Mouse (Mus musculus) embryonic facial prominence, embryonic 15.5 days (tissue): Measurements from ENCODE around the gene A730049H05Rik. TPM values are rescaled to one million over a fixed set of nuclear protein-coding genes. Genes with fewer than 3 reads are reported as not detected.

ENCODE experiments used
- ATAC-seq: fragments of 200-750 bp; cut with Nextera tagmentation; 2 replicates; pipeline ENCODE4 v1.8.0; 2017; ENCODE audit warnings: low read depth, moderate TSS enrichment; ENCODE audit not compliant: insufficient number of reproducible peaks, low FRiP score, low TSS enrichment
- H3K27ac ChIP-seq: fragments of 300-500 bp; sonication (generic); replicated peaks from 2 replicates; pipeline ENCODE4 v1.5.1; 2015; ENCODE audit warnings: mild to moderate bottlenecking, inconsistent platforms
- H3K27me3 ChIP-seq: fragments of 300-500 bp; sonication (generic); 2 replicates; pipeline ENCODE4 v1.6.1; 2015; ENCODE audit warnings: inconsistent platforms
- H3K36me3 ChIP-seq: fragments of 300-500 bp; sonication (generic); 2 replicates; pipeline ENCODE4 v1.6.1; 2015; ENCODE audit warnings: mild to moderate bottlenecking, inconsistent platforms
- H3K4me1 ChIP-seq: fragments of 300-500 bp; sonication (generic); 2 replicates; pipeline ENCODE4 v1.6.1; 2015; ENCODE audit warnings: inconsistent platforms
- H3K4me2 ChIP-seq: fragments of 300-500 bp; sonication (generic); replicated peaks from 2 replicates; pipeline ENCODE4 v1.6.1; 2015; ENCODE audit warnings: mild to moderate bottlenecking, inconsistent platforms
- H3K4me3 ChIP-seq: fragments of 300-500 bp; sonication (generic); replicated peaks from 2 replicates; pipeline ENCODE4 v1.5.1; 2015; ENCODE audit warnings: mild to moderate bottlenecking, inconsistent platforms
- H3K9ac ChIP-seq: fragments of 300-500 bp; sonication (generic); 2 replicates; pipeline ENCODE4 v1.6.1; 2015; ENCODE audit warnings: inconsistent platforms
- H3K9me3 ChIP-seq: fragments of 300-500 bp; sonication (generic); replicated peaks from 2 replicates; pipeline ENCODE4 v1.6.1; 2016; ENCODE audit warnings: inconsistent platforms
- WGBS: fragments of 180-500 bp; shearing (Covaris S2); methylation state at CpG from one replicate; pipeline ENCODE4 v1.1.7; 2015; 5-methylcytosine and 5-hydroxymethylcytosine counted together
- polyA plus RNA-seq: library from polyadenylated mRNA; unstranded; fragments of >200 nt; fragmentation: Nextera tagmentation; extraction: Ambion mirVana; gene quantifications from 2 replicates; pipeline ENCODE4 v1.2.1, GENCODE M21; 2015

A730049H05Rik gene
- polyA plus RNA-seq, 1 experiment from 2014 or later, result 0.87 TPM

- Histone ChIP-seq H3K4me3 (no peak overlapping the region), H3K4me2 (no peak overlapping the region)
- WGBS, result 70% methylated on average over 14 of the region's 14 CpGs
These were observed 63.5 kb downstream of the A730049H05Rik start for GRCm38 (mm10) chr6:92879700-92880265.

GRCm38 (mm10) chr6:92882446-92882845 is 66.2 kb downstream of the A730049H05Rik start:
- H3K9me3 ChIP-seq, result no peaks in the 10 kb centered on the region
- no peaks in the 10 kb centered on the region for H3K4me1 ChIP-seq
- 67% methylated on average over 5 of the region's 5 CpGs for WGBS
- no peak overlapping the region for H3K4me2 ChIP-seq
- H3K9ac ChIP-seq, result no peak overlapping the region
- no peak overlapping the region for H3K4me3 ChIP-seq
- H3K27ac ChIP-seq, result no peak overlapping the region
- H3K36me3 ChIP-seq, result 0 out of 2 replicates have a peak, but pooled peaks cover 3% of the 10 kb centered on the region
- H3K27me3 ChIP-seq, result no peaks in the 10 kb centered on the region
- no peak for ATAC-seq

More at GRCm38 (mm10) chr6:92879700-92880265, 63.5 kb downstream of the A730049H05Rik start:
- no peak overlapping the region for H3K27ac ChIP-seq
- ATAC-seq, result no peak
- no peaks in the 10 kb centered on the region for H3K4me1 ChIP-seq
- H3K27me3 ChIP-seq, result no peaks in the 10 kb centered on the region
- H3K36me3 ChIP-seq, result peaks cover 6% of the 10 kb centered on the region; the same call in 1 of the 2 replicates
- H3K9ac ChIP-seq, result no peak overlapping the region
- H3K9me3 ChIP-seq, result no peaks in the 10 kb centered on the region

- H3K27ac ChIP-seq, result no peak overlapping the region
- no peak overlapping the region for H3K9ac ChIP-seq
- H3K4me1 ChIP-seq, result no peaks in the 10 kb centered on the region
- 0 out of 2 replicates have a peak, but pooled peaks cover 4% of the 10 kb centered on the region for H3K36me3 ChIP-seq
- H3K9me3 ChIP-seq, result no peaks in the 10 kb centered on the region
- H3K27me3 ChIP-seq, result no peaks in the 10 kb centered on the region
- no peak overlapping the region for H3K4me3 ChIP-seq
- no peak for ATAC-seq
- H3K4me2 ChIP-seq, result no peak overlapping the region
- 44% methylated on average over 9 of the region's 9 CpGs for WGBS
These were observed 67.0 kb downstream of the A730049H05Rik start for GRCm38 (mm10) chr6:92883131-92883900.

- Histone ChIP-seq H3K27ac (no peak overlapping the region), H3K4me1 (no peaks in the 10 kb centered on the region), H3K9me3 (no peaks in the 10 kb centered on the region), H3K27me3 (no peaks in the 10 kb centered on the region), H3K9ac (no peak overlapping the region), H3K4me3 (no peak overlapping the region), H3K4me2 (no peak overlapping the region), H3K36me3 (peaks cover 27% of the 10 kb centered on the region)
- WGBS, result 46% methylated on average over 1 of the region's 1 CpGs
- no peak for ATAC-seq
These were observed 75.3 kb downstream of the A730049H05Rik start for GRCm38 (mm10) chr6:92891535-92891934.

Other genes with a start within 250 kb of the A730049H05Rik start
- 6.0 and 6.2 TPM in 2 replicates for gene Prickle2, start 110.3 kb upstream of the A730049H05Rik start, polyA plus RNA-seq
- gene Gm15737, start 52.9 kb downstream of the A730049H05Rik start, polyA plus RNA-seq, result 0.07 and 0.14 TPM in 2 replicates
- 6.1 and 6.7 TPM in 2 replicates for gene Adamts9, start 127.0 kb downstream of the A730049H05Rik start, polyA plus RNA-seq